Mouse (Mus musculus) layer of hippocampus, adult 9-10 months (tissue): ENCODE measurements around the gene Mgat3.

Experiments used
- DNase-seq: peaks from one replicate; pipeline ENCODE4 v3.0.0; 2022; ENCODE audit warnings: low spot score

Gene Mgat3

GRCm38 (mm10) chr15:80175756-80176155 lies 2.2 kb downstream of the Mgat3 start:
- DNase-seq, result no peak

- no peak for DNase-seq
These were observed 8.0 kb downstream of the Mgat3 start for GRCm38 (mm10) chr15:80181561-80181960.

GRCm38 (mm10) chr15:80182072-80182700 lies 8.7 kb downstream of the Mgat3 start:
- no peak for DNase-seq

- no peak for DNase-seq
These were observed 15.4 kb downstream of the Mgat3 start for GRCm38 (mm10) chr15:80188927-80189326.

- DNase-seq, result no peak
These were observed 16.6 kb downstream of the Mgat3 start for GRCm38 (mm10) chr15:80190075-80190474.

- DNase-seq, result no peak
These were observed 18.2 kb downstream of the Mgat3 start for GRCm38 (mm10) chr15:80191585-80192245.

- no peak for DNase-seq
These were observed 18.7 kb downstream of the Mgat3 start for GRCm38 (mm10) chr15:80192246-80192585.

- DNase-seq, result no peak
These were observed 19.3 kb downstream of the Mgat3 start for GRCm38 (mm10) chr15:80192847-80193246.

GRCm38 (mm10) chr15:80199556-80199955 lies 26.0 kb downstream of the Mgat3 start:
- no peak for DNase-seq

- DNase-seq, result peak; percentile 52
These were observed 28.7 kb downstream of the Mgat3 start for GRCm38 (mm10) chr15:80202111-80202775.

GRCm38 (mm10) chr15:80203406-80203805 lies 29.9 kb downstream of the Mgat3 start:
- no peak for DNase-seq

GRCm38 (mm10) chr15:80206057-80206565 lies 32.6 kb downstream of the Mgat3 start:
- no peak for DNase-seq

GRCm38 (mm10) chr15:80208446-80208845 lies 34.9 kb downstream of the Mgat3 start:
- DNase-seq, result no peak

- no peak for DNase-seq
These were observed 40.2 kb downstream of the Mgat3 start for GRCm38 (mm10) chr15:80213688-80214087.

GRCm38 (mm10) chr15:80215716-80216479 lies 42.4 kb downstream of the Mgat3 start:
- DNase-seq, result no peak

GRCm38 (mm10) chr15:80216480-80216820 lies 42.9 kb downstream of the Mgat3 start:
- no peak for DNase-seq

GRCm38 (mm10) chr15:80217476-80217875 lies 44.0 kb downstream of the Mgat3 start:
- DNase-seq, result no peak

GRCm38 (mm10) chr15:80219211-80219610 lies 45.7 kb downstream of the Mgat3 start:
- DNase-seq, result no peak

GRCm38 (mm10) chr15:80219705-80220657 lies 46.5 kb downstream of the Mgat3 start:
- no peak for DNase-seq

GRCm38 (mm10) chr15:80221031-80221430 lies 47.5 kb downstream of the Mgat3 start:
- no peak for DNase-seq

- no peak for DNase-seq
These were observed 50.2 kb downstream of the Mgat3 start for GRCm38 (mm10) chr15:80223751-80224150.
